Mouse (Mus musculus): ENCODE data around the gene Tbx5.

The Tbx5 gene

DNA sequence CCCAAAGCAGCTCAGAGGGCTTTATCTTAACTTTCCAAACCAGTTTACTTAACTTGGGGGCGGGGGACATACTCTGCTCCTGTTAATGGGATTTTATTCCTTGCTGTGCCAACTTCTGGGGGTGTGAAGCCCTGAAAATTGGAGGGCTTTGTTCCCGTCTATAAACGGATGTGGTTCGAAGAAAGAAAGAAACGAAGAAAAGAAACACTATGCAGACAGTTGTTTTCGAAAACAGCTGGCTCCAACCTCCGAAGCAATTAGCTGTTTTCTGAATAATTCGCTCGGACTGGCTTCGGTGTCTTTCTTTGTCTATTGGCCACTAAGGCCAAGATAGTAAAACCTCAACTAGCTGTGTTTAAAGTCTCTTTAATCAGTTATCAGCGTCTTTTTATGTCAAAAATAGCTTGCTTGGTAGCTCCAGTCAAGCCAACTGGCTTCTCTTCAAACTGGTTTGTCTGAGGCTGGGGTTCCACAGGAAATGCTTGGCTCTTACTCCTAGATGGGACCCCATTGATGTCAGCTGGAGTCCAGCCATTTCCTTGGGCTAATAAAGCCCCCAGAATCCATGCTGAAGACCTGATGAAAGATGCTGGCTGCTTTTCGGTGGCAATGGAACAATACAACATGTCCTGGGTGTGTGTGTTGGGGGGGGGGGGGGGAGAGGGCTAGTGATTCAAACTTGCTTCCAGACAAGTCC is 21.3 kb upstream of the Tbx5 start:
- DNase-seq (ENCODE audit: low spot score) = no peak

GRCm38 (mm10) chr5:119815247-119815646 is 17.2 kb upstream of the Tbx5 start:
- no peak for DNase-seq (ENCODE audit: low spot score)

GRCm38 (mm10) chr5:119820452-119820851 is 12.0 kb upstream of the Tbx5 start:
- no peak for DNase-seq (ENCODE audit: low spot score)

DNA sequence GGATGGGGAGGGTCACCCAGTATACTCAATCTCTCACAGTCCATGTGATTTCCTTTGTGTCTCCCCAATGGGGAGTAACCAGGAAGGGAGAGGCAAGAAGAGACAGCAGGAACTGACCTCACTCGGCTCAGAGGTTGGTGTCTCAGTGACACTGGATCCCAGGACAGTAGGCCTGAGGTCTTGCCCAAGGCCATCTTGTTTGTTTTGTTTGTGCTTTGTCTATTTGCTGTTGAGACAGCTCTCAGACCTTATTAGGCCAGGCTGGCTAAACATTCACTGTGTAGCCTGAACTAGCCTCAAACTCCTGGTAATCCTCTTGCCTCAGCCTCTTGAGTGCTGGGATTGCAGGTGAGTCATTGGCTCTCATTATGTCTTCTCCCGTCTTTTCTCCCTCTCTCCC is 11.0 kb upstream of the Tbx5 start:
- no peak for DNase-seq (ENCODE audit: low spot score)

DNA sequence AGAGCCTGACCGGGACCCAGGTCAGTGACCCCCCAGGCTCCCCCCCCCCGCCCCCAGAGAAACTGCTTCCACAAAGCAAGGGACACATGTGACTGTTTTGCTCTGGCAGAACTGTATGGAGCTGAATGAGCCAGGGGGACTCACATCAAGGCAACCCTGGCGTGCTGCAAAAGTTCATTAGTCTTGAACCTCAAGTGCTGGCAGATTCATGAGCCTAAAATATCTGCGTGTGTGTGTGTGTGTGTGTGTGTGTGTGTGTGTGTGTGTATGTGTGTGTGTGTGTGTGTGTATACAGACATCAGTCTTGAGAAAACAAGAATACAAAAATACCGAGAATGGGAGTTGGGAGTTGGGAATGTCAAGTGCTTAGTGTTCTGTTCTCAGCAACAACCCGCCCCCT is 5.1 kb upstream of the Tbx5 start:
- DNase-seq (ENCODE audit: low spot score) = no peak

- DNase-seq (ENCODE audit: low spot score) = no peak
Observed at GRCm38 (mm10) chr5:119830611-119831010, 1.9 kb upstream of the Tbx5 start.

DNA sequence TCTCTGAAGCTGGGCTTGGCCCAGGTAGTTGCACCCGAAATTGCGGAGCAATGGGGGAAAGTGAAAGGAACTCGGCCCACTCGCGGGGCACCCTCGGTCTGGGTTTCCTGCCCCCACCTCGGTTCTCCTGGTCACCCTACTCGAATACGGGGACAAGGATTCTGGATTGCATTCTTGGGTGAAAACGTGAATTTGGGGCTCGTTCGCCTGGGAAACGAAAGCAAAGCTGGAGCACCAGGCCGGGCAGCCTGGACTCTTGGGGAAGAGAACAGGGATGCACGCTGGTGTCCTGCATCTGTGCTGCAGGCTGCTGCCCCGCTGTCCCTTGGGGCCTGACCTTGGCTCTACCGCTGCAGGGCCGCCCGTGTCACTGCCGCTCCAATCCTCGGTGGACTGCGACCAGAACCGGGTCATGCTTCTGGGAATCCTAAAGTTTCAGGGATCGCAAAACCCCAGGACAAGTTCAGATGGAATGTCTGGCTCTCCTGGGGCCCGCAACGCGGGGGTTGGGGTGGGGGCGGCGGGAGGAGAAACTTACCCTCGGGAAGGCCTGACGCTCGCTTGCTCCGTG is 1.2 kb upstream of the Tbx5 start:
- DNase-seq (ENCODE audit: low spot score) = no peak

- DNase-seq (ENCODE audit: low spot score) = no peak
Observed at GRCm38 (mm10) chr5:119831791-119832478, 533 bp upstream of the Tbx5 start.

DNA sequence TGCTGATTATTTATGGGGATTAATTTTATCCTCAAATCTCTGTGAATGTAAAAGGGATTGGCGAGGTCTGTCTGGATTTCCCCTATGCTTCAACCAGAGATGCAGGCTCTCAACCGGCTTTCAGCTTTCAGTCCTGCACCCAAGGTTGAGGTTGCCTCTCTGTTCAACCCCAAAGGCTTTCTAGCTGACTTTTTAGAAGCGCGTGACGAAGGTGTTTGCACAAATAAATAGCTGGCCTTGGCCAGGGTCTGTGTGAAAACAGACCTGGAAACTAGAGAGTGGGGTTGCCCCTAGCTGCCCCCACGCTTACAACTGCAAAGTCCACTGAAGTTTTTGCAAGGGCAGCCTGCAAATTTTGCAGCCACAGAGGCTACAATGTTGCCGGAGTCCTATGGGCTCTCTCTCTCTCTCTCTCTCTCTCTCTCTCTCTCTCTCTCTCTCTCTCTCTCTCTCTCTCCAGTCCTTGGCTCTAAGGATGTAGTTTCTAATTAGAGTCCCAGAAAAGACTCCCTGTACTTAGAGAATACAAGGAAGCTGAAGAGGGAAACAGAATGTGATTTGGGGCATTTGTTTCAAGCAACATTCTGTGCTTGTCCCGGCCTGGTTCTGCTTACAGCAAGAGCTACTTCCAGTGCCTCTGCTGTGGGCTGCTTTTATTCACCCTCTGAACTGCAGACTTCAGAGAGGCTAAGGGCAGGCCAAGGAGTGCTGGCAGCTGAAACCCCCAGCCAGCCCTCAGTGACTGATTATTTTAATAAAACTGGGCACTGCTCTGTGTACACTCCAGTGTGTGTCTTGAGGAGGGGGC is 959 bp downstream of the Tbx5 start:
- DNase-seq (ENCODE audit: low spot score) = no peak

DNA sequence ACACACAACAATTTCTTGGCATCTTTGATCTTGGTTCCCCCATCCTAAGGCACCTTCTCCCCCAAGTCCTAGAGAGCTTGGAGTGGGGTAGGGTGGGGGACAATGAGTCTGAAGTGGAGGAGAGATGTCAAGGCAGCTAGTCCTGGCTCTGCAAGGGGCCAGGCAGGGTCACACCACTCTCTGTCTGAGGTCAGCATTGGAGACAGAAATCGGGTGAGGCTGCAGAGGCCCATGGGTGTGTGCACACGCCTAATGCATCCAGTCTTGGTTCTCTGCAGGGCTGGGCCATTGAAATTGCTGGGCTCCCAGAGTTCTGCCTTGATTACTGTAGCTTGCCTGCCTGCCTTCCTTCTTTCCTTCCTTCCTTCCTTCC is 1.5 kb downstream of the Tbx5 start:
- DNase-seq (ENCODE audit: low spot score) = no peak

GRCm38 (mm10) chr5:119835053-119835867 is 2.8 kb downstream of the Tbx5 start:
- DNase-seq (ENCODE audit: low spot score) = no peak

DNA sequence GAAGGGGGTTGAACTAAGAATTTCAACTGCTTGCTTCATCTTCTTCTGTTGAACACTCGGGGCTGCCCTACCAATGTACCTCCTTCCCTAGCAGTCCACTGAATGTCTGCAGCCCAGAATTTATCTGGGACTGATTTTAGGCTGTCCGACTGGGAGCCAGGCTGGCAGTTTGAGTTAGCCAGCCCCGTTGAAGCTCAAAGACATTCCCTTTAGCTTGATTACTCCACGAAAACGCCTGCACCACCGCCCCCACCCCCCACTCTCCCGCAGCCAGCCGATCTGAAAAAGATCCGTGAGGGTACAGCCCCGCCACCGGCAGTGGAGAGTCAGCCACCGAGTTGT is 3.4 kb downstream of the Tbx5 start:
- no peak for DNase-seq (ENCODE audit: low spot score)

DNA sequence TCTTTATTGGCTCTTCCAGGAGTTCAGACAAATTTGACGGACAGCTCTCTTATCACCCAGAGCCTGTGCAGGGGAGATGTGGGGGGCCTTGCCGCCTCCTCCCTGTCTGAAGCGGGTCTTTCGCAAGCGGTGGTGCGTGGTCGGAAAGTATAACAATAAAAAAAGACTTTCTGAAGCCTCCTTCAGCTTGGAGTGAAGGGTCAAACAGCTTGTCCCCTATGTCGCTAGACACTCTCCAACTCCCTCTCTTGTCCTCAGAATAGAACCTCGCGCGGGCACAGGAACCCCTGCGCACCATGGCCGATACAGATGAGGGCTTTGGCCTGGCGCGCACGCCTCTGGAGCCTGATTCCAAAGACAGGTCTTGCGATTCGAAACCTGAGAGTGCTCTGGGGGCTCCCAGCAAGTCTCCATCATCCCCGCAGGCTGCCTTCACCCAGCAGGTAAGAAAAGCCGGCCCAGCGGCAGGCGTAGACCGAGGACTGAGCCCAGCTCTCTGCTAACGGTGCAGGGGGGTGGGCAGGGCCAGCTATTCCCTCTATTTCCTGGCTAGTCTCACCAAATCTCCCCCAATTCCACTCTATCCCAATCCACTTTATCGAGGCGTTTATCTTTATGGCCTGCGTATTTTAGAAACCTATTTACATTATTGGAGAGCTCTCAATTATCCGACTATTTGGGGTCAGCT is 4.3 kb downstream of the Tbx5 start:
- no peak for DNase-seq (ENCODE audit: low spot score)

- no peak for DNase-seq (ENCODE audit: low spot score)
Observed at GRCm38 (mm10) chr5:119837306-119837675, 4.8 kb downstream of the Tbx5 start.

- DNase-seq (ENCODE audit: low spot score) = no peak
Observed at GRCm38 (mm10) chr5:119837861-119838260, 5.4 kb downstream of the Tbx5 start.

GRCm38 (mm10) chr5:119838441-119838840 is 6.0 kb downstream of the Tbx5 start:
- no peak for DNase-seq (ENCODE audit: low spot score)

DNA sequence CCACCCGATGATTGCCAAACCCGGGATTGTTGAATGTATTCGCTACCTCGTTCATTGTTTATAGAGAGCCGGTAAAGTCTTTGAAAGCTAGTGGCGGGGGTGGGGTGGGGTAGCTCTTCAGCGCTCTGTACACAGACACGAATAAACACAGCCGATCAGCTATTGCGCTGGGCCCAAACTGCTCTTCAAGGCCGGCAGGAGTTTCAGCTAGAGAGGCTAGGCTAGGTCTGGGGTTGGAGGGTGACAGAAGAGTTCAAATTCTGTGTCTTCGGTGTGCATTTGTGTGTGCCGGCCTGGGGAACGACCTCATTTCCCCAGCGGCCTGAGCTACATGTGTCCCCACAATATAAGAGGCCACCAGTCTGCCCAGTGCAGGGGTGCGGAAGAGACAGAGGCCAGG is 6.7 kb downstream of the Tbx5 start:
- DNase-seq (ENCODE audit: low spot score) = no peak

GRCm38 (mm10) chr5:119839616-119840368 is 7.3 kb downstream of the Tbx5 start:
- DNase-seq (ENCODE audit: low spot score) = no peak

DNA sequence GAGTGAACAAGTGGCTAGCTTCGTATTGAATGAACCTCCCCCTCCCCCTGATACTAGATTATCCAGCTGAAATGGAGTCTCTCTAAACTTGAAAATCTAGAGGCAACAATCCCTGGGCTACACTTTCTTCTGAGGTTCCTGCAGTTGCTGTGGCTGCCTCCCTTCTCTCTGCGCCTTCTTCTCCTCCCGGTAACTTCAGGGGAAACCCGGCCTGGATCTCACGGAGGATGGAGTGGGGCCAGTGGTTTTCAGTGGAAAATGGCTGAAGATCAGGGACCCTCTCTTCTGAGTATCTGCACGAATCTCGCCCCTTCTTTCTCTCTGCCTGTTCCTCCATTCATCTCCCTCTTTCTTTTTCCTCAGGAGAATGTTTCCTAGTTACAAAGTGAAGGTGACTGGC is 7.9 kb downstream of the Tbx5 start:
- no peak for DNase-seq (ENCODE audit: low spot score)

DNA sequence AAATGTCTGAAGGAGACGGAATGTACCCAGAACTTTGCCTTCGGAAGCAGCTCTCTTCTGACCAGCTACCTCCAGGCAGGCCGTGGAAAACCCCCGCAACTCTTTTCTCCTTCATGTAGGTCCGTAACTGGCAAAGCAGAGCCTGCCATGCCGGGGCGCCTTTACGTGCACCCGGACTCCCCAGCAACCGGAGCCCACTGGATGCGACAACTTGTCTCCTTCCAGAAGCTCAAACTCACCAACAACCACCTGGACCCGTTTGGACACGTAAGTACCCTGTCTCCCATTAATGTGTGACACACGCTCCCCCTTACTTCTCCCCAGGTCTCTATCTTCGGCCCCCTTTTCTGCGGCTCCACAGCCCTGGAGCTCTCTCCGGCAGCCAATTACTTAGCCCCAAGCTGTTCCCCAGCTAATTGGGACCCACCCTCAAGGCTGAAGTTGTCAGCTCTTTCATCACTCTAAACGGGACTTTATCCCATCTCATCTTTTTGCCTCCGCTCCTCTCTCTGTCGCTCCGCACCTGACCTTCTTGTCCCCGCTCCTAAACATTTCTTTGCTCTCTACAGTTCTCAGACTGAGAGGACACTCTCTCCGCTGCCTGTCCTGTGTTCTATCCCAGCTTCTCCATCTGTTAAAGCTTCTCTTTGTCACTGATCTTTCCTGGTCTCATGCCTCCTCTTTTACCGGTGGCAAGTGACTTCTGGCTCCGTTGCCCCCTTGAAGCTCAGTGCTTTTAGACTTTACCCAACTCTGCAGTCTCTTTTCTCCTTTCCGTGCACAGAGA is 9.4 kb downstream of the Tbx5 start:
- DNase-seq (ENCODE audit: low spot score) = no peak

Data from ovary, postnatal 10 days (tissue).